Mouse (Mus musculus): Measurements from ENCODE around the gene Klrc2. TPM values are rescaled to one million over a fixed set of nuclear protein-coding genes. Genes with fewer than 3 reads are reported as not detected.
A peak's percentile ranks its signal among the peaks of the same experiment; 100 is the strongest.
"Not testable (repeated sequence)": the region's sequence is repeated elsewhere in the genome, so short reads cannot be mapped to it uniquely, and the experiment has no call there.

Gene Klrc2
- 0.05 TPM in 1 of 2 replicates, not detected in the other for polyA plus RNA-seq (2015; fragmentation: Nextera tagmentation; extraction: Ambion mirVana)

DNA sequence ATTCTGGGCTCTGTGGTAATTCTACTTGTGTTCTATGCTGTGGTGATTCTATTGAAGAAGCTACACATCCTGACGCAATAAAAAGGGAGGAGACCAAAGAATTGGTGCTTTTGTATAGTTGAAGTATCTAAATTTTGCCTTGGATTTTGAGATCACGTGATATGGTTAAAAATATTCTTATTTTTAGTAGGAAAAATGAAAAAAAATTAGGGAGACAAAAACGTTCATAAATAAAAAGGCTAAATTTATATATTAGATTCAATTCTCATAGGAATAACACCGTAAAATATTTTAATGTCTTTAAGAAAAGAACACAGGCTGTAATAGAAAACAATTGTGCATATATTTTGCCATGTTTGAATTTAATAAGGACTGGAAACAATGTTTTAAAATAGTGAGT, at the start of gene Klrc2:
Gene Klrc2, minus strand, starts transcription at position 101 of the 400 bp plus-strand sequence.
- H3K27ac ChIP-seq; H3K9me3 ChIP-seq; H3K4me2 ChIP-seq; H3K4me3 ChIP-seq (replicated peaks); H3K36me3 ChIP-seq; H3K4me1 ChIP-seq; H3K27me3 ChIP-seq (replicated peaks); H3K9ac ChIP-seq; ATAC-seq (ENCODE audit: insufficient read depth, low FRiP score, low read depth): not testable (repeated sequence)
- 72% methylated on average over 4 of the region's 4 CpGs for WGBS

DNA sequence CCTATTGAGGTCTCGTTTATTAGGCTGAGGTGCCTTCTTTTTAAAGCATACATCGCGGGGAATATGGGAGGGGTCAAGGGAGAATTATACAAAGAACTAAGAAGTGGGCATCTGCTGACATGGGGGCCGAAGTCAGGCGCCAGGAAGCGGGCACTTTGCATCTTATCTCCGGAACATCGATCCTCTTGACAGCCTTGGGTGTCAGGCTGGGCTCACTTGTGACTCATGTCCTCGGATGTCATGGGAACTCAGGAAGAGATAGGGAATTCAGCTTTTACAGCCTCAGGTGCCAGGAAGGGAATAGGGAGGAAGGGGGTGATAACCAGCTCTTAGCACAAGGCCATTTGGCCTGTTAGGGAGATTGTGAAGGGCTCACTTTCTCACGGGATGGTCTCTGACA, 30.9 kb upstream of the Klrc2 start:
- not testable (repeated sequence) for H3K36me3 ChIP-seq; H3K4me2 ChIP-seq; H3K4me3 ChIP-seq (replicated peaks); H3K27ac ChIP-seq; ATAC-seq (ENCODE audit: insufficient read depth, low FRiP score, low read depth); H3K9ac ChIP-seq; H3K27me3 ChIP-seq (replicated peaks); H3K9me3 ChIP-seq; H3K4me1 ChIP-seq
- 64% methylated on average over 10 of the region's 10 CpGs for WGBS

DNA sequence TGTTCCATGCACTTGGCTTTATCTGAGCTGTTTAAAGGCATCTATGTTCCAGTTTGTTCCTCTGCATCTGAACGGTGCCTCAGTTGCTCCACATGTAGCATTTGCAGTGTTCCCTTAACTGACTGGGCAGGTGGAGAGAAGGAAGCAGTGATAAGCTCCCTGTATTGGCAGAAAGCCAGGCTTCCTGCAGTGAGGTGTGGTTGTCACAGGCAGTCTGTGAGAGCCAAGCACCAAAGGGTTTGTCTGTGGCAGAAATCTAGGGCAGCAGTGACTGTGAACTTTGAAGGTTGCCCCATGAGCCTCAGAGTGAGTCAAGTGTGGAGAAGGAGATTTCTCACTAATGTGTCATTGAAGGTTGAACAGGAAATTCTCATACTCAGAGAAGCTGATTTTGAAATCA, 19.9 kb upstream of the Klrc2 start:
- no peaks in the 10 kb centered on the region for H3K27me3 ChIP-seq (replicated peaks)
- ATAC-seq (ENCODE audit: insufficient read depth, low FRiP score, low read depth), result peak; percentile 76

DNA sequence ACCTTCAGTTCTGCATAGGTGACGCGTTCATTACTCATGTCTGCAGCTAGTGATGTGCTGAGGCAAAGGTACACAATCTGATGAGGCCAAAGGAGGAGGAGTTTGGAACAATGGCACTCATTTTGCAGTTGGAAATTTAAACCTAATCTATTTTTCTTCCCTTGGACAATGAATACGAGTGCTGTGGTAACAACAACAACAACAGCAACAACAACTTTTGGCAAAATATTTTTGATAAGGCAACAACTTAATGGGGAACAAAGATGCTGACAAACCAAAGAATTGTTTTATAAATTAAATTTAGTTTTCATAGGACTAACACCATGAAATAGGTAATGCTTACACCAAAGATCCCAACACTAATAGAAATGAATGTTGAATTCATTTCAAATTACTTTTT, 18.4 kb upstream of the Klrc2 start, which contains the start of gene Klrc1:
Gene Klrc1, minus strand, starts transcription at position 101 of the 400 bp plus-strand sequence.
- Histone ChIP-seq H3K4me3 (replicated peaks) (no peak within 1 kb of the TSS), H3K9me3 (no peaks in the 10 kb centered on the region), H3K4me1 (no peaks in the 10 kb centered on the region), H3K27me3 (replicated peaks) (no peaks in the 10 kb centered on the region), H3K4me2 (no peak within 1 kb of the TSS), H3K27ac (no peak within 1 kb of the TSS), H3K9ac (no peak within 1 kb of the TSS), H3K36me3 (no peaks in the 10 kb centered on the region)
- no peak for ATAC-seq (ENCODE audit: insufficient read depth, low FRiP score, low read depth)
- WGBS, result 79% methylated on average over 3 of the region's 3 CpGs

More for the DNA sequence above, 19.9 kb upstream of the Klrc2 start:
- Histone ChIP-seq H3K27ac (no peak overlapping the region), H3K36me3 (no peaks in the 10 kb centered on the region), H3K4me3 (replicated peaks) (no peak overlapping the region), H3K4me1 (no peaks in the 10 kb centered on the region), H3K9ac (no peak overlapping the region), H3K4me2 (no peak overlapping the region), H3K9me3 (no peaks in the 10 kb centered on the region)
- 60% methylated on average over 1 of the region's 1 CpGs for WGBS

DNA sequence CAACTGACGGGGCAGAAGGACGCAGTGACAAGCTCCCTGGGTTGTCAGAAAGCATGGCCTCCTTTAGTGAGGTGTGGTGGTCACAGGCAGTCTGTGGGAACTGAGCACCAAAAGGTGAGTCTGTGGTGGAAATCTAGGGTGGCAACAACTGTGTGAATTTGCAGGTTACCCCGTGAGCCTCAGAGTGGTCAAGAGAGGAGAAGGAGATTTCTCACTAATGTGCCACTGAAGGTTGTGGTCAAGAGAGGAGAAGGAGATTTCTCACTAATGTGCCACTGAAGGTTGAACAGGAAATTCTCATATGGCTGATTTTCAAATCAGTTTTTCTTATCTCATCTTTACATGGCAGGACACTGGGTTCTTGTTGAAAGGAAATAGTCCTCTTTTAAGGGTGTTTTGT, 812 bp upstream of the Klrc2 start:
- not testable (repeated sequence) for H3K27me3 ChIP-seq (replicated peaks); H3K4me1 ChIP-seq; H3K36me3 ChIP-seq; H3K9ac ChIP-seq; H3K4me2 ChIP-seq; H3K9me3 ChIP-seq; ATAC-seq (ENCODE audit: insufficient read depth, low FRiP score, low read depth); H3K27ac ChIP-seq; H3K4me3 ChIP-seq (replicated peaks)
- 60% methylated on average over 1 of the region's 3 CpGs for WGBS

DNA sequence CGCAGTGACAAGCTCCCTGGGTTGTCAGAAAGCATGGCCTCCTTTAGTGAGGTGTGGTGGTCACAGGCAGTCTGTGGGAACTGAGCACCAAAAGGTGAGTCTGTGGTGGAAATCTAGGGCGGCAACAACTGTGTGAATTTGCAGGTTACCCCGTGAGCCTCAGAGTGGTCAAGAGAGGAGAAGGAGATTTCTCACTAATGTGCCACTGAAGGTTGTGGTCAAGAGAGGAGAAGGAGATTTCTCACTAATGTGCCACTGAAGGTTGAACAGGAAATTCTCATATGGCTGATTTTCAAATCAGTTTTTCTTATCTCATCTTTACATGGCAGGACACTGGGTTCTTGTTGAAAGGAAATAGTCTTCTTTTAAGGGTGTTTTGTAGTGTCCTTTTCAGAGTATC, 16.4 kb downstream of the Klrc2 start:
- not testable (repeated sequence) for ATAC-seq (ENCODE audit: insufficient read depth, low FRiP score, low read depth)
- 50% methylated on average over 1 of the region's 3 CpGs for WGBS

DNA sequence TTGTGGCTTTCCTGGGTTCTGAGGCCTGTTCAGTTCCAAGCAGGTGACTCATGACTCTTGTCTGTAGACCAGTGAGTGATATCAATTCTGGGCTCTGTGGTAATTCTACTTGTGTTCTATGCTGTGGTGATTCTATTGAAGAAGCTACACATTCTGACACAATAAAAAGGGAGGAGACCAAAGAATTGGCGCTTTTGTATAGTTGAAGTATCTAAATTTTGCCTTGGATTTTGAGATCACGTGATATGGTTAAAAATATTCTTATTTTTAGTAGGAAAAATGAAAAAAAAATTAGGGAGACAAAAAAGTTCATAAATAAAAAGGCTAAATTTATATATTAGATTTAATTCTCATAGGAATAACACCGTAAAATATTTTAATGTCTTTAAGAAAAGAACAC, 17.3 kb downstream of the Klrc2 start, which contains the start of gene Klrc3:
Gene Klrc3, minus strand, starts transcription at position 101 of the 400 bp plus-strand sequence.
- not testable (repeated sequence) for H3K4me1 ChIP-seq; H3K4me2 ChIP-seq; H3K36me3 ChIP-seq; H3K27me3 ChIP-seq (replicated peaks); H3K27ac ChIP-seq; ATAC-seq (ENCODE audit: insufficient read depth, low FRiP score, low read depth); H3K9ac ChIP-seq; H3K9me3 ChIP-seq; H3K4me3 ChIP-seq (replicated peaks)
- 79% methylated on average over 3 of the region's 3 CpGs for WGBS

More for the DNA sequence above, 16.4 kb downstream of the Klrc2 start:
- H3K36me3 ChIP-seq; H3K4me2 ChIP-seq; H3K4me1 ChIP-seq; H3K9me3 ChIP-seq; H3K4me3 ChIP-seq (replicated peaks); H3K27me3 ChIP-seq (replicated peaks); H3K27ac ChIP-seq; H3K9ac ChIP-seq: not testable (repeated sequence)

DNA sequence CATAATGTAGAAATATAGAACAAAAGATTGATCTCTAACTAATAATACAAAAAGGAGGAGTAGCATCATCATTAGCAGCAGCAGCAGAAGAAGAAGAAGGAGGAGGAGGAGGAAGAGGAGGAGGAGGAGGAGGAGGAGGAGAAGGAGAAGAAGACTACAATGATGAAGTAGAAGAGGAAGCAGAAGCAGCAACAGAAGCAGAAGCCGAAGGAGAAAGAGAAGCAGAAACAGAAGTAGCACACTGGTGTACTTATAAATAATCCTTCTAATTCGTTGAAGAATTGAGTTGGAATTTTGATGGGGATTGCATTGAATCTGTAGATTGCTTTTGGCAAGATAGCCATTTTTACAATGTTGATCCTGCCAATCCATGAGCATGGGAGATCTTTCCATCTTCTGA, 29.4 kb downstream of the Klrc2 start:
- H3K36me3 ChIP-seq; H3K4me3 ChIP-seq (replicated peaks); H3K9me3 ChIP-seq; H3K27ac ChIP-seq; H3K4me2 ChIP-seq; ATAC-seq (ENCODE audit: insufficient read depth, low FRiP score, low read depth); H3K27me3 ChIP-seq (replicated peaks); H3K9ac ChIP-seq; H3K4me1 ChIP-seq: not testable (repeated sequence)
- WGBS, result 65% methylated on average over 2 of the region's 2 CpGs

DNA sequence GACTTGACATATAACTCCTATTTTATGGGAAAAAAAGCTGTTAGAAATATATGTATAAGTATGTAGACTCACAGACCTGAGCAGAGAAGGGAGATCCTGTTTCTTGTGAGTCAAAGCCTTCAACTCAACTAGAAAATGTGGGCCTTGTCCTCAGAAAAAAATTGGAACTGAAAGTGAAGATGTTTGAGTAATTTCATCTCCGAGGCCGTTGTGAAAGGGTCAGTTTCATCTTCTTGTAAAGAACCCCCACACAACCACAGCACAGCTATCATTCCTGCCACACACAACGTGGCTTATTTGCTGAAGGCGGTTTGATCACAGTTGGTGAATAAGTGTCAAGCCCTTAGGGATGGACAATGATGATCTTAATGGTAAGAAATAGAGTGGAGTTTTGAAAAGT, 36.8 kb downstream of the Klrc2 start, which contains the start of gene Klrk1:
Gene Klrk1, minus strand, starts transcription at position 130 of the 400 bp plus-strand sequence.
- no peaks in the 10 kb centered on the region for H3K9me3 ChIP-seq
- ATAC-seq (ENCODE audit: insufficient read depth, low FRiP score, low read depth), result no peak
- no peak within 1 kb of the TSS for H3K4me2 ChIP-seq
- no peak within 1 kb of the TSS for H3K27ac ChIP-seq
- 78% methylated on average over 4 of the region's 4 CpGs for WGBS
- H3K9ac ChIP-seq, result no peak within 1 kb of the TSS
- no peak within 1 kb of the TSS for H3K4me3 ChIP-seq (replicated peaks)
- H3K36me3 ChIP-seq, result no peaks in the 10 kb centered on the region
- no peaks in the 10 kb centered on the region for H3K4me1 ChIP-seq
- H3K27me3 ChIP-seq (replicated peaks), result no peaks in the 10 kb centered on the region

DNA sequence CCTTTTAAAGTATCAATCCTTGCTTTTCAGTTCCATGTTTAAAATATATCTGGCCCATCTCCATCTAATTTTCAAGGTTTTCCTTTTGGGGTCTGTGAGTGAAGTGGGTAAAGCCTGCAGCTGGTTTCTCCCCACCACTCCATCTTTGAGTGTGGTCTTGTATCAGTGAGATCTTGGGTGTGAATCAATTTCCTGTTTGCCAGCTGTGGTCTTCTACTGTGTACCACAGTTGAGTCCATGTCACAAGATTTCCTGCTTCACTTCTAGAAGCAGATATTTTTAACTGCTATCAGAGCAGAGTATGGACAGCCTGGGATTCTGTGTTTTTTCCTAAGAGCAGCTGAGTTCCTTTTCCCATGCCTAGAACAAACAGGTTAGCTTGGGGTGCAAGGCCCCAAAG, 52.1 kb downstream of the Klrc2 start:
- H3K36me3 ChIP-seq, result no peaks in the 10 kb centered on the region
- no peak for ATAC-seq (ENCODE audit: insufficient read depth, low FRiP score, low read depth)
- H3K4me1 ChIP-seq, result no peaks in the 10 kb centered on the region
- H3K27ac ChIP-seq, result no peak overlapping the region
- H3K9ac ChIP-seq, result no peak overlapping the region
- H3K9me3 ChIP-seq, result no peaks in the 10 kb centered on the region
- H3K27me3 ChIP-seq (replicated peaks), result no peaks in the 10 kb centered on the region
- no peak overlapping the region for H3K4me3 ChIP-seq (replicated peaks)
- no peak overlapping the region for H3K4me2 ChIP-seq

Small RNA genes lying within 50 kb of the gene (microRNA-seq; reads per million reads assigned to microRNA genes)
- not detected for gene Mir680-1

Other genes starting within 250 kb of the Klrc2 start
- 2.9 and 3.6 TPM in 2 replicates for gene Clec1a, start 208.7 kb downstream of the Klrc2 start, polyA plus RNA-seq (2015; fragmentation: Nextera tagmentation; extraction: Ambion mirVana)
- 0.05 and 0.14 TPM in 2 replicates for gene Olr1, start 153.5 kb downstream of the Klrc2 start, polyA plus RNA-seq (2015; fragmentation: Nextera tagmentation; extraction: Ambion mirVana)
- 0.30 TPM in 1 of 2 replicates, not detected in the other for gene Tmem52b, start 148.1 kb downstream of the Klrc2 start, polyA plus RNA-seq (2015; fragmentation: Nextera tagmentation; extraction: Ambion mirVana)
- gene Gabarapl1, start 127.5 kb downstream of the Klrc2 start, polyA plus RNA-seq (2015; fragmentation: Nextera tagmentation; extraction: Ambion mirVana), result 40.2 and 42.1 TPM in 2 replicates
- gene Klre1, start 82.8 kb downstream of the Klrc2 start, polyA plus RNA-seq (2015; fragmentation: Nextera tagmentation; extraction: Ambion mirVana), result not detected in 2 replicates
- gene Klrd1, start 68.9 kb downstream of the Klrc2 start, polyA plus RNA-seq (2015; fragmentation: Nextera tagmentation; extraction: Ambion mirVana), result 0.83 and 1.4 TPM in 2 replicates
- 0.22 and 0.45 TPM in 2 replicates for gene Klrk1, start 36.8 kb downstream of the Klrc2 start, polyA plus RNA-seq (2015; fragmentation: Nextera tagmentation; extraction: Ambion mirVana)
- not detected in 2 replicates for gene Klrc3, start 17.4 kb downstream of the Klrc2 start, polyA plus RNA-seq (2015; fragmentation: Nextera tagmentation; extraction: Ambion mirVana)
- 0.14 and 0.19 TPM in 2 replicates for gene Klrc1, start 18.3 kb upstream of the Klrc2 start, polyA plus RNA-seq (2015; fragmentation: Nextera tagmentation; extraction: Ambion mirVana)
- not detected in 2 replicates for gene Klri1, start 56.4 kb upstream of the Klrc2 start, polyA plus RNA-seq (2015; fragmentation: Nextera tagmentation; extraction: Ambion mirVana)
- 0.03 TPM in 1 of 2 replicates, not detected in the other for gene Klri2, start 79.8 kb upstream of the Klrc2 start, polyA plus RNA-seq (2015; fragmentation: Nextera tagmentation; extraction: Ambion mirVana)
- gene Gm156, start 123.6 kb upstream of the Klrc2 start, polyA plus RNA-seq (2015; fragmentation: Nextera tagmentation; extraction: Ambion mirVana), result not detected in 2 replicates
- not detected in 2 replicates for gene Gm17631, start 202.0 kb upstream of the Klrc2 start, polyA plus RNA-seq (2015; fragmentation: Nextera tagmentation; extraction: Ambion mirVana)
- gene Klra17, start 216.0 kb upstream of the Klrc2 start, polyA plus RNA-seq (2015; fragmentation: Nextera tagmentation; extraction: Ambion mirVana), result 0.15 TPM in 1 of 2 replicates, not detected in the other